Mouse (Mus musculus): ENCODE data around the gene Klhl5.

The Klhl5 gene

GRCm38 (mm10) chr5:65106876-65107772 lies at the start of gene Klhl5:
Klhl5 (plus strand) TSS chr5:65107539.
- DNase-seq: peak; percentile 93 to 98

- DNase-seq: no peak
Observed at GRCm38 (mm10) chr5:65057596-65057995, 49.7 kb upstream of the Klhl5 start.

- DNase-seq: no peak
Observed at GRCm38 (mm10) chr5:65059806-65060205, 47.5 kb upstream of the Klhl5 start.

GRCm38 (mm10) chr5:65062236-65062635 lies 45.1 kb upstream of the Klhl5 start:
- no peak for DNase-seq

GRCm38 (mm10) chr5:65063266-65063665 lies 44.1 kb upstream of the Klhl5 start:
- DNase-seq: no peak

- DNase-seq: no peak
Observed at GRCm38 (mm10) chr5:65068166-65068565, 39.2 kb upstream of the Klhl5 start.

GRCm38 (mm10) chr5:65069872-65070271 lies 37.5 kb upstream of the Klhl5 start:
- DNase-seq: no peak

GRCm38 (mm10) chr5:65071689-65072118 lies 35.6 kb upstream of the Klhl5 start:
- DNase-seq: no peak

- no peak for DNase-seq
Observed at GRCm38 (mm10) chr5:65073247-65073646, 34.1 kb upstream of the Klhl5 start.

- DNase-seq: peak in 1 of 2 experiments; percentile 67
Observed at GRCm38 (mm10) chr5:65074693-65075092, 32.6 kb upstream of the Klhl5 start.

- DNase-seq: no peak
Observed at GRCm38 (mm10) chr5:65076087-65076486, 31.3 kb upstream of the Klhl5 start.

GRCm38 (mm10) chr5:65076748-65077147 lies 30.6 kb upstream of the Klhl5 start:
- DNase-seq: no peak

GRCm38 (mm10) chr5:65078081-65078480 lies 29.3 kb upstream of the Klhl5 start:
- DNase-seq: no peak

- peak in 1 of 2 experiments; percentile 20 for DNase-seq
Observed at GRCm38 (mm10) chr5:65079881-65080280, 27.5 kb upstream of the Klhl5 start.

GRCm38 (mm10) chr5:65081836-65082235 lies 25.5 kb upstream of the Klhl5 start:
- DNase-seq: peak in 1 of 2 experiments; percentile 62

- DNase-seq: peak; percentile 86
Observed at GRCm38 (mm10) chr5:65086522-65086921, 20.8 kb upstream of the Klhl5 start.

GRCm38 (mm10) chr5:65089707-65090106 lies 17.6 kb upstream of the Klhl5 start:
- no peak for DNase-seq

GRCm38 (mm10) chr5:65091184-65091858 lies 16.0 kb upstream of the Klhl5 start:
- no peak for DNase-seq

GRCm38 (mm10) chr5:65091921-65092320 lies 15.4 kb upstream of the Klhl5 start, which contains the start of gene Tmem156:
Tmem156 (minus strand) TSS chr5:65092132.
- no peak for DNase-seq

- DNase-seq: no peak
Observed at GRCm38 (mm10) chr5:65093769-65094168, 13.6 kb upstream of the Klhl5 start.

- no peak for DNase-seq
Observed at GRCm38 (mm10) chr5:65094902-65095545, 12.3 kb upstream of the Klhl5 start.

GRCm38 (mm10) chr5:65096082-65096481 lies 11.3 kb upstream of the Klhl5 start:
- no peak for DNase-seq

- DNase-seq: no peak
Observed at GRCm38 (mm10) chr5:65096805-65097204, 10.5 kb upstream of the Klhl5 start.

Data from kidney, postnatal 36 days (tissue).